Mouse (Mus musculus) bone marrow, adult 2 months (tissue): ENCODE measurements around the gene Trrap.

Experiments used
- CTCF ChIP-seq: fragments of 200-500 bp; IDR thresholded peaks from 2 replicates; pipeline ENCODE4 v1.5.1; 2011; ENCODE audit warnings: low read length, control low read depth; ENCODE audit not compliant: control insufficient read depth, insufficient read depth
- POLR2A ChIP-seq: fragments of 200-500 bp; IDR thresholded peaks from 2 replicates; pipeline ENCODE4 v1.6.1; 2011; ENCODE audit warnings: low read depth, mild to moderate bottlenecking, control low read depth, low read length, borderline replicate concordance; ENCODE audit not compliant: control insufficient read depth

DNA sequence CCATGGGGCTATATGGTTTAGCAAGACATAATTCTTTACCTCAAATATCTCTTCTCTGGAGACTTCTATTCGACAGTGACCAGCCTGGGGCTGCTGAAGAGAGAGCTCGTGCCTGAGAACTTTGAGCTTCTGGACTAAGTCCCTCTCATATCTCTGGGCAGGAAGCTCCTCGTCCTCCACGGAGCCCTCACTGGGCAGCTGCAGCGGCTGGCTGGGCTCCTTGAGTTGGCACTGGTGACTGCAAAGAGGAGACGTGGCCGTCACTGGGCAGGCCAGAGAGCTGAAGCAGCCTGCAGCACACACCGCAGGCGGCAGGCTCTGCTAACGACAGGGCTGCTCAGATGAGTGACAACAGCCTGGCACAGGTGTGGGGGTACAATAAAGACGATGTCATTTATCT lies 123.7 kb downstream of the Trrap start:
- TF ChIP-seq CTCF (no peak), POLR2A (no peak)
